Mouse (Mus musculus) neural tube, embryonic 14.5 days (tissue): ENCODE data around the gene Ifi203. TPM values are rescaled to one million over a fixed set of nuclear protein-coding genes. Genes with fewer than 3 reads are reported as not detected.

Experiments used
- polyA plus RNA-seq: library from polyadenylated mRNA; unstranded; fragments of >200 nt; fragmentation: Nextera tagmentation; extraction: Ambion mirVana; gene quantifications from 2 replicates; pipeline ENCODE4 v1.2.1, GENCODE M21; 2014

Ifi203 gene
- polyA plus RNA-seq, 1 experiment from 2014 or later = 0.54 TPM

Other genes starting within 250 kb of the Ifi203 start
- gene Ifi207, start 200.9 kb downstream of the Ifi203 start, polyA plus RNA-seq = 0.57 TPM in 1 of 2 replicates, not detected in the other
- 0.28 and 0.67 TPM in 2 replicates for gene Ifi204, start 175.7 kb downstream of the Ifi203 start, polyA plus RNA-seq
- 0.24 TPM in 1 of 2 replicates, not detected in the other for gene Ifi211, start 29.6 kb downstream of the Ifi203 start, polyA plus RNA-seq
- gene Mndal, start 181 bp downstream of the Ifi203 start, polyA plus RNA-seq = 1.1 and 1.5 TPM in 2 replicates
- gene Ifi202b, start 40.1 kb upstream of the Ifi203 start, polyA plus RNA-seq = not detected in 2 replicates
- not detected in 2 replicates for gene Ifi205, start 89.1 kb upstream of the Ifi203 start, polyA plus RNA-seq
- not detected in 2 replicates for gene Olfr433, start 98.0 kb upstream of the Ifi203 start, polyA plus RNA-seq
- not detected in 2 replicates for gene Olfr432, start 106.5 kb upstream of the Ifi203 start, polyA plus RNA-seq
- gene Olfr430, start 123.9 kb upstream of the Ifi203 start, polyA plus RNA-seq = not detected in 2 replicates
- gene Olfr429, start 141.7 kb upstream of the Ifi203 start, polyA plus RNA-seq = not detected in 2 replicates
- not detected in 2 replicates for gene Olfr427, start 154.2 kb upstream of the Ifi203 start, polyA plus RNA-seq
- gene Olfr231, start 178.5 kb upstream of the Ifi203 start, polyA plus RNA-seq = not detected in 2 replicates
- gene Olfr424, start 188.8 kb upstream of the Ifi203 start, polyA plus RNA-seq = not detected in 2 replicates
- not detected in 2 replicates for gene Olfr420, start 213.0 kb upstream of the Ifi203 start, polyA plus RNA-seq
- gene Spta1, start 230.1 kb upstream of the Ifi203 start, polyA plus RNA-seq = 0.19 and 0.23 TPM in 2 replicates